Mouse (Mus musculus) lung, embryonic 14.5 days (tissue): ENCODE data around the gene Sbsn. TPM values are rescaled to one million over a fixed set of nuclear protein-coding genes. Genes with fewer than 3 reads are reported as not detected.

Experiments used
- ATAC-seq: fragments of 200-750 bp; cut with Nextera tagmentation; 2 replicates; pipeline ENCODE4 v1.8.0; 2017; ENCODE audit warnings: mild to moderate bottlenecking, moderate TSS enrichment, moderate library complexity; ENCODE audit not compliant: insufficient read depth
- DNase-seq: peaks from one replicate; pipeline ENCODE4 v3.0.0-alpha.2; 2015
- H3K27ac ChIP-seq: fragments of 300-500 bp; sonication (generic); 2 replicates; pipeline ENCODE4 v1.5.1; 2014; ENCODE audit warnings: low read depth, mild to moderate bottlenecking, moderate library complexity
- H3K27me3 ChIP-seq: fragments of 300-500 bp; sonication (generic); 2 replicates; pipeline ENCODE4 v1.6.1; 2014; ENCODE audit warnings: low read length, control low read depth; ENCODE audit not compliant: insufficient read depth
- H3K36me3 ChIP-seq: fragments of 300-500 bp; sonication (generic); 2 replicates; pipeline ENCODE4 v1.6.1; 2014; ENCODE audit warnings: control low read depth; ENCODE audit not compliant: insufficient read depth
- H3K4me1 ChIP-seq: fragments of 300-500 bp; sonication (generic); 2 replicates; pipeline ENCODE4 v1.6.1; 2014; ENCODE audit warnings: antibody characterized with exemption, control low read depth; ENCODE audit not compliant: insufficient read depth
- H3K4me2 ChIP-seq: fragments of 300-500 bp; sonication (generic); 2 replicates; pipeline ENCODE4 v1.6.1; 2014; ENCODE audit warnings: mild to moderate bottlenecking
- H3K4me3 ChIP-seq: fragments of 300-500 bp; sonication (generic); 2 replicates; pipeline ENCODE4 v1.5.1; 2014; ENCODE audit warnings: low read depth, low read length
- H3K9ac ChIP-seq: fragments of 300-500 bp; sonication (generic); 2 replicates; pipeline ENCODE4 v1.6.1; 2014
- H3K9me3 ChIP-seq: fragments of 300-500 bp; sonication (generic); 2 replicates; pipeline ENCODE4 v1.6.1; 2016; ENCODE audit warnings: low read depth, low read length, control low read depth
- CTCF ChIP-seq: IDR thresholded peaks from 2 replicates; pipeline ENCODE4 v1.5.1; 2016; ENCODE audit warnings: antibody characterized with exemption, low read depth
- WGBS: fragments of 180-500 bp; shearing (Covaris S2); extraction: QIAGEN DNeasy Blood & Tissue Kit; methylation state at CpG from one replicate; pipeline ENCODE4 v1.1.7; 2014; 5-methylcytosine and 5-hydroxymethylcytosine counted together
- polyA plus RNA-seq: library from polyadenylated mRNA; unstranded; fragments of >200 nt; fragmentation: Nextera tagmentation; extraction: Ambion mirVana; gene quantifications from 2 replicates; pipeline ENCODE4 v1.2.1, GENCODE M21; 2014

The Sbsn gene
- polyA plus RNA-seq, result 0.34 and 1.3 TPM in 2 replicates

DNA sequence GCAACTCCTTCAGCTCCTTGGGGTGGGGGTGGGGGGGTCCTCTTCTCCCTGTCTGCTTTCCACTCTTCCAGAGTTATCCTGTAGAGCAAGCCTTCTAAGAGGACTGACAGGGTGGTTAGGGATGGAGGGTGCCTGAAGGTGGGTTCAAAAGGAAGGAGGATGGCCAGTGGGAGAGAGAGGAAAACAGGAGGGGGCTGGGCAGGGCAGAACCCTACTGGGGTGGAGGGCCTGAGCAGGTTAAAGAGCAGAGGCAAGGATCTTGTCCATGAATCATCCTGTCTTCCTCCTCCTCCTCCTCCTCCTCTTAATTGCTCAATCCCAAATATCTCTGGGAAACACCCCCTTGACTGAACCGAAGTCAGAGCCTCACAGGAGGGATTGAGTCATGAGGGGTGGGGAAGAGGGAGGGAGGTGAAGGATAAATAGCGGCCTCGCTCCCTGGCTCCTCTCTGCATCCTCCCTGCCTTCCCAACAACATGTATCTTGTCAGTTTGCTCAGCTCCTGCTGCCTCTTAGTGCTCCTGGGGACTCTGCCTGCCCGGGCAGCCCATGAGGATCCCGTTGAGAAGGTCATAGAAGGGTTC lies at the start of gene Sbsn:
Sbsn (plus strand) TSS at position 386 of the 584 bp plus-strand sequence.
- H3K9me3 ChIP-seq, result peaks cover 9% of the 10 kb centered on the region; the same call in 1 of the 2 replicates
- no peak for TF ChIP-seq CTCF
- no peaks in the 10 kb centered on the region for H3K27me3 ChIP-seq
- H3K4me2 ChIP-seq, result no peak within 1 kb of the TSS
- WGBS, result 45% methylated on average over 5 of the region's 5 CpGs
- no peaks in the 10 kb centered on the region for H3K4me1 ChIP-seq
- no peak for DNase-seq
- H3K27ac ChIP-seq, result no peak within 1 kb of the TSS
- no peak within 1 kb of the TSS for H3K9ac ChIP-seq
- ATAC-seq, result no peak
- H3K36me3 ChIP-seq, result no peaks in the 10 kb centered on the region
- no peak within 1 kb of the TSS for H3K4me3 ChIP-seq

DNA sequence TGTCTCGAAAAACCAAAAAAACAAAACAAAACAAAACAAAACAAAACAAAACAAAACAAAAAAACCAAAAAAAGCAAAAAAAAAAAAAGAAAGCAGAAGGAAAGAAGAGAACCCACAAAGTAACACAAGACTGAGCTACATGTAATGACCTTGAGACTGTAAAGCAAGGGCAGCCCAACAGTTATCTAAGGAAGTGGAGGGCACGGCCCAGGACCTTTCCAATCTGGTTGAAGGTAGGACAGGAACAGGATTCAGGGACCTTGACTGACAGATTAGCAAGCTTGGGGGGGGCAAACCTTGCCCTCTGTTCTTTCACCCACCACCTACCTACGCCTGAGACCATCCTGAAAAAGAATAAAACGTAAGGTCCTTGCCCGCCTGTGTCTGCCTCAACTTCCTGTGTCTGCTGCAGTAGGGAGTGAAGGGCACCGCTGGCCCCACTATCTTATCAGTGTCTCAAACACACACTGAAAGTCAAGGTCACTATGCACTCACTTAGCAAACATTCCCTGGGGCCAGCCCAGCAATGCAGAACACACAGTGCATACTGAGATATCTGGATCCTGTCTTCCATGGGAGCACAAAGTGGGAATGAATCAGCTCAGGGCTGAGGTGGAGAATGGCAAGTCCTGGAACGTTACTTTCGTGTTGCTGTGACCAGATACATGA lies 44.9 kb upstream of the Sbsn start:
- no peak overlapping the region for H3K4me2 ChIP-seq
- H3K27ac ChIP-seq, result no peak overlapping the region
- ATAC-seq (no peak), DNase-seq (no peak)
- no peaks in the 10 kb centered on the region for H3K9me3 ChIP-seq
- TF ChIP-seq CTCF, result no peak
- H3K36me3 ChIP-seq, result no peaks in the 10 kb centered on the region
- H3K9ac ChIP-seq, result no peak overlapping the region
- no peaks in the 10 kb centered on the region for H3K27me3 ChIP-seq
- 51% methylated on average over 8 of the region's 8 CpGs for WGBS
- H3K4me3 ChIP-seq, result no peak overlapping the region
- H3K4me1 ChIP-seq, result no peaks in the 10 kb centered on the region

DNA sequence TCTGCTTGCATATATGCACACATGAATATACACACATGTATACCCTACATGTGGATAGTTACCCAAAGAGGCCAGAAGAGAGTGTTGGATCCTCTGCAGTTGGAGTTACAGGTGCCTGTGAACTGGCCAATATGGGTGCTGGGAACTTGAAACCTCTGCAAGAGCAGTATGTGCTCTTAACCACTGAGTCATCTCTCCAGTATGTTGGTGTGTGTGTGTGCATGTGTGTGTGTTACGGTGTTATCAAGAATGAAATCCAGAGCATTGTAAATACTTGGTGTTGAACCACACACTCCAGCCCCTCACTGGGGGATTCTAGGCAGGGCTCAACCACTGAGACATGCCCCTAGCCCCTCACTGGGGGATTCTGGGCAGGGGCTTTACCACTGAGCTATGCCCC lies 43.8 kb upstream of the Sbsn start:
- ATAC-seq (no peak), DNase-seq (no peak)
- Histone ChIP-seq H3K27me3 (no peaks in the 10 kb centered on the region), H3K36me3 (no peaks in the 10 kb centered on the region), H3K4me1 (no peaks in the 10 kb centered on the region), H3K27ac (no peak overlapping the region), H3K9ac (no peak overlapping the region), H3K4me2 (no peak overlapping the region), H3K9me3 (no peaks in the 10 kb centered on the region), H3K4me3 (no peak overlapping the region)
- WGBS, result 56% methylated on average over 1 of the region's 1 CpGs
- TF ChIP-seq CTCF, result no peak

DNA sequence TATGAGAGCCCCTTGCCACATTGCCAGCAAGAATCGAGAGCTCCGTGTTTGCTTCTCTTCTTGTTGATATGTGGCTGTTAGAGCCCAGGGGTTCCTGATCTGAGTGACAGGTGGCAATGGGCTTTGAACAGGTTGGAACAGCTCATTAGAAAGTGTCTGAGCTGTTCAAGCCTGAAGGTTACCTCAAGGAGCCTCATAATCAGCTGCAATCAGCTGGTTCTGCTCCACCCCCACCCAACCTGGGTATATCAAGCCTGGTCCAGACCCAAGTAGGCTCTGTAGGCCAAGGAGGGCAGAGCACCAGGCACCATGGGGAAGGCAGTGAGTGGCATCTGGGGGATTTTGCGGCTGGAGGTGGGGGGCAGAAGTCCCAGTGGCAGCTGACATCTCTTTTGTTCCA lies 39.3 kb upstream of the Sbsn start, which contains the start of gene Atp4a:
Atp4a (plus strand) TSS at position 268 of the 400 bp plus-strand sequence.
- no peak for TF ChIP-seq CTCF
- H3K36me3 ChIP-seq, result no peaks in the 10 kb centered on the region
- H3K9ac ChIP-seq, result no peak within 1 kb of the TSS
- no peak for DNase-seq
- no peak within 1 kb of the TSS for H3K4me3 ChIP-seq
- ATAC-seq, result no peak
- 76% methylated on average over 3 of the region's 3 CpGs for WGBS
- no peak within 1 kb of the TSS for H3K27ac ChIP-seq
- H3K27me3 ChIP-seq, result peaks cover 8% of the 10 kb centered on the region; the same call in 1 of the 2 replicates
- no peak within 1 kb of the TSS for H3K4me2 ChIP-seq
- H3K4me1 ChIP-seq, result no peaks in the 10 kb centered on the region
- H3K9me3 ChIP-seq, result no peaks in the 10 kb centered on the region

DNA sequence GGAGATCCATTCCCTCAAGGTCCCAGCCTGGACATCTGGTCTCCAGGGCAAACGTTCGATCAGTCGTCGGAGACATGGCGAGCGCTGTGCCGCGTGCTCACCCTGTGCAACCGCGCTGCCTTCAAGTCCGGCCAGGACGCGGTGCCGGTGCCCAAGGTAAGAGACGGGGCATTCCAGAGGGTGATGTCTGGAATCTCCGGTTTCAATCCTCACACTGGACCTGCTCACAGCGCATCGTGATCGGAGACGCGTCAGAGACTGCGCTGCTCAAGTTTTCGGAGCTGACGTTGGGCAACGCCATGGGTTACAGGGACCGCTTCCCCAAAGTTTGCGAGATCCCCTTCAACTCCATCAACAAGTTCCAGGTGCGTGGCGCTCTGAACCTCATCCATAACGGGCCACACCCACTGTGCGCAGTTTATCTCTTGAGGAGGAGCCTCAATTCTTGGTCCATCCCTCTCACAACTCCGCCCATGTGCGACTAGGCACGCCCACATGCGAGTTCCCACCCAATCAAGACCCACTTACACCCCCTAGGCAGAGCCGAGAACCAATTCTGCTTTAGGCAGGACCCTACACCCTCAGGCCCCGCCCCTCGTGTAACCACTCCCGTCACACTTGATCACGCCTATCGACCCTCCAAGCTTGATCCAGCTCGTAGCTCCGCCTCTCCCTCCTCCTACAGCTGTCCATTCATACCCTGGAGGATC lies 34.1 kb upstream of the Sbsn start:
- Histone ChIP-seq H3K4me1 (peaks cover 4% of the 10 kb centered on the region; the same call in 1 of the 2 replicates), H3K36me3 (no peaks in the 10 kb centered on the region), H3K9me3 (no peaks in the 10 kb centered on the region), H3K27me3 (peaks cover 20% of the 10 kb centered on the region; the same call in 1 of the 2 replicates), H3K4me2 (peak overlapping the region; percentile 62), H3K27ac (no peak overlapping the region), H3K4me3 (peak overlapping the region; percentile 30), H3K9ac (no peak overlapping the region; the same call in 1 of the 2 replicates)
- DNase-seq (peak; percentile 84), ATAC-seq (peak; percentile 95)
- TF ChIP-seq CTCF, result no peak
- 3% methylated on average over 43 of the region's 43 CpGs for WGBS

DNA sequence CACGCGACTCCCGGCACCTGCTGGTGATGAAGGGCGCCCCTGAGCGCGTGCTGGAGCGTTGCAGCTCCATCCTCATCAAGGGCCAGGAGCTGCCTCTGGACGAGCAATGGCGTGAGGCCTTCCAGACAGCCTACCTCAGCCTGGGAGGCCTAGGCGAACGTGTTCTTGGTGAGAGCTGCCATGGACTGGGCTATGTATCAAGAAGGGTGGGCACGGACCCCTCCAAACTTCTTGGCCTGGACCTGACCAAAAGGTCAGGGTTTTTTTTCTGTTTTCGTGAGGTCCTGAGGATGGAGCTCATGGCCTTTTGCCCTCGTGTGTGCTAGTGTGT lies 33.6 kb upstream of the Sbsn start:
- H3K9ac ChIP-seq, result no peak overlapping the region
- H3K4me1 ChIP-seq, result peaks cover 4% of the 10 kb centered on the region; the same call in 1 of the 2 replicates
- no peaks in the 10 kb centered on the region for H3K36me3 ChIP-seq
- TF ChIP-seq CTCF, result no peak
- H3K4me2 ChIP-seq, result peak overlapping the region; percentile 62
- H3K27ac ChIP-seq, result no peak overlapping the region
- peak overlapping the region; percentile 30 for H3K4me3 ChIP-seq
- no peak for ATAC-seq
- DNase-seq, result no peak
- H3K9me3 ChIP-seq, result no peaks in the 10 kb centered on the region
- H3K27me3 ChIP-seq, result peaks cover 20% of the 10 kb centered on the region; the same call in 1 of the 2 replicates
- 11% methylated on average over 14 of the region's 14 CpGs for WGBS

DNA sequence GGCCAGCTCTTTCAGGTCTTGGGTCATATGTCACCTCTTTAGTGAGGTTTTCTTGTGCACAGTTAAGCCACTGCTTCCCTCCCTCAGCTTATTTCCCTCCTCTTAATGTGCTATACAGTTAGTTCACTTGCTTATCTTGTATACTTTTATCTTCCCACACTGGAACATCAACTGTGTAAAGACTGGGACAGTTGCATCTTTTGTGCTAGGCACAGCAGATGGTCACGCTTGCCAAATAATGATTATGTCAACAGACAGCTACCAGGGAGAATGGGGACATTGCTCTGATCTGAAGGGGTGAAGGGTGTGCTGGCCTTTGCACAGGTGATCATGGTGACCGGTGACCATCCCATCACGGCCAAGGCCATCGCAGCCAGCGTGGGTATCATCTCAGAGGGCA lies 31.6 kb upstream of the Sbsn start:
- DNase-seq (no peak), ATAC-seq (no peak)
- no peak overlapping the region for H3K27ac ChIP-seq
- no peak overlapping the region for H3K4me3 ChIP-seq
- WGBS, result 92% methylated on average over 5 of the region's 5 CpGs
- H3K27me3 ChIP-seq, result peaks cover 20% of the 10 kb centered on the region; the same call in 1 of the 2 replicates
- no peak overlapping the region for H3K9ac ChIP-seq
- TF ChIP-seq CTCF, result no peak
- H3K36me3 ChIP-seq, result no peaks in the 10 kb centered on the region
- peaks cover 4% of the 10 kb centered on the region; the same call in 1 of the 2 replicates for H3K4me1 ChIP-seq
- no peaks in the 10 kb centered on the region for H3K9me3 ChIP-seq
- H3K4me2 ChIP-seq, result no peak overlapping the region
